Mouse (Mus musculus): ENCODE data around the gene Gpatch2. TPM values are rescaled to one million over a fixed set of nuclear protein-coding genes. Genes with fewer than 3 reads are reported as not detected.

The Gpatch2 gene
- polyA plus RNA-seq, 1 experiment: 0.39 TPM

DNA sequence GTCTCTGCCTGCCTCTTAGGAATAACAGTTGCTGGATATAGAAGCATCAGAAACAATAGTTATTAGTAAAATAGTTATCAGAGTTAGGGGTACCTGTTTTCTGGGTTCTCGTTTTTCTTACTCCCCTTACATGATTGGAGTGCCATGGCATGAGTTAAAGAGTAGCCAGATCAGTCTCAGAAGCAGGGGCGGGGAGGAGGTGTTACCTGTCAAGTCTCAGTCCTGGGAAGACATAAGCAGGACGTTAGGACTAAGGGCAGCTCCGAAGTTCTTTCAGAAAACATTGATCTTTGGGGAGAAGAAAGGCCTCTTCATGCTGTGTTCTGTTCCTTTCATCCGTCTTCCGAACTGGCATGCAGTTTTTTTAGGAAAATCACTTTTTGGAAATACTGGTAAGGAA, 5.4 kb downstream of the Gpatch2 start:
- H3K9me3 ChIP-seq (ENCODE audit: control insufficient read depth, low read length): no peaks in the 10 kb centered on the region
- H3K4me1 ChIP-seq (ENCODE audit: control insufficient read depth): peaks cover 11% of the 10 kb centered on the region
- peaks cover 6% of the 10 kb centered on the region for H3K36me3 ChIP-seq (ENCODE audit: control insufficient read depth)
- no peak overlapping the region for H3K4me3 ChIP-seq (replicated peaks)
- no peaks in the 10 kb centered on the region for H3K27me3 ChIP-seq (ENCODE audit: control insufficient read depth)
- no peak for TF ChIP-seq GATA1 (IDR thresholded peaks at IDR 0.05; ENCODE audit: low read length)
- no peak for TF ChIP-seq TAL1 (IDR thresholded peaks at IDR 0.05; ENCODE audit: low read length)

- Histone ChIP-seq H3K4me3 (replicated peaks) (no peak overlapping the region), H3K4me1 (ENCODE audit: control insufficient read depth) (peaks cover 1% of the 10 kb centered on the region; the same call in 1 of the 2 replicates), H3K36me3 (ENCODE audit: control insufficient read depth) (peaks cover 25% of the 10 kb centered on the region)
Observed at GRCm38 (mm10) chr1:187226328-187227025, 11.2 kb downstream of the Gpatch2 start.

DNA sequence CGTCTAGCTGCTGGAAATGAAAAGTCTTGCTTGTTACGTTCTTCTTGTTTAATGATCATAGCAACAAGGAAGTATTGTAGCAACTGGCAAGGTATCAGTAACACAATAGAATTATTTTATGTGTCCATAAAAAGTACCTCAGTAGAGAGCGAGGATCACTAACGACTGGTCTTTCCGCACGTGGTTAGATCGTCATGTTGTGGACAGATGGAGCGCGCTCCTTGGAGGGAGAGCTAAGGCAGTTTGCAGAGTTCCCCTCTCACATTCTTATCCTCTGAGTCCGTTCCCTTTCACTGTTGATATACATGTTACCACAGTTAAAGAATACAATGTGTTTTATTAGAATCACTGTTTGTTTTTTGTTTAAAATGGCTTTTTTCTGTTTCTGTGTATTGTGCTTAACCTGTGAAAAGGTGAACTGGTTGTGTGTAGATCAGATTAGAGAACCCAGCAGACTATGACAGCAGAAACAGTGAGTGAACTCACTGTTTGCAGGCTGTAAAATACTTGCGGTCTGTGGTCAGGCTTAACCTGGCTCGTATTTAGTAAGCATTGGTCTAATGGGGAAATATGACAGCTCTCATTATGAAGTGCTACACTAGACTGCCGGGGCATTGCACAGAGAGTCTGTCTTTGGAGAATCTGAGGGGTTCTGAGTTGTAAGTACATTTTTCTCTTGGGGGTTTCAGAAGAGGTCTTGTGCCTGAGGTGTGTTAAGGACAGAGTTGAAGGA, 13.3 kb downstream of the Gpatch2 start:
- TF ChIP-seq GATA1 (IDR thresholded peaks at IDR 0.05; ENCODE audit: low read length): no peak
- no peak for TF ChIP-seq TAL1 (IDR thresholded peaks at IDR 0.05; ENCODE audit: low read length)
- Histone ChIP-seq H3K36me3 (ENCODE audit: control insufficient read depth) (peaks cover 31% of the 10 kb centered on the region), H3K27me3 (ENCODE audit: control insufficient read depth) (no peaks in the 10 kb centered on the region), H3K4me1 (ENCODE audit: control insufficient read depth) (peaks cover 1% of the 10 kb centered on the region; the same call in 1 of the 2 replicates), H3K4me3 (replicated peaks) (no peak overlapping the region), H3K9me3 (ENCODE audit: control insufficient read depth, low read length) (no peaks in the 10 kb centered on the region)

More at GRCm38 (mm10) chr1:187226328-187227025, 11.2 kb downstream of the Gpatch2 start:
- TF ChIP-seq GATA1 (IDR thresholded peaks at IDR 0.05; ENCODE audit: low read length): no peak
- TF ChIP-seq TAL1 (IDR thresholded peaks at IDR 0.05; ENCODE audit: low read length): no peak
- Histone ChIP-seq H3K27me3 (ENCODE audit: control insufficient read depth) (no peaks in the 10 kb centered on the region), H3K9me3 (ENCODE audit: control insufficient read depth, low read length) (no peaks in the 10 kb centered on the region)

GRCm38 (mm10) chr1:187230255-187230654, 14.9 kb downstream of the Gpatch2 start:
- peaks cover 1% of the 10 kb centered on the region; the same call in 1 of the 2 replicates for H3K4me1 ChIP-seq (ENCODE audit: control insufficient read depth)
- H3K4me3 ChIP-seq (replicated peaks): no peak overlapping the region
- no peaks in the 10 kb centered on the region for H3K9me3 ChIP-seq (ENCODE audit: control insufficient read depth, low read length)
- no peak for TF ChIP-seq GATA1 (IDR thresholded peaks at IDR 0.05; ENCODE audit: low read length)
- TF ChIP-seq TAL1 (IDR thresholded peaks at IDR 0.05; ENCODE audit: low read length): no peak
- no peaks in the 10 kb centered on the region for H3K27me3 ChIP-seq (ENCODE audit: control insufficient read depth)
- H3K36me3 ChIP-seq (ENCODE audit: control insufficient read depth): peaks cover 35% of the 10 kb centered on the region

DNA sequence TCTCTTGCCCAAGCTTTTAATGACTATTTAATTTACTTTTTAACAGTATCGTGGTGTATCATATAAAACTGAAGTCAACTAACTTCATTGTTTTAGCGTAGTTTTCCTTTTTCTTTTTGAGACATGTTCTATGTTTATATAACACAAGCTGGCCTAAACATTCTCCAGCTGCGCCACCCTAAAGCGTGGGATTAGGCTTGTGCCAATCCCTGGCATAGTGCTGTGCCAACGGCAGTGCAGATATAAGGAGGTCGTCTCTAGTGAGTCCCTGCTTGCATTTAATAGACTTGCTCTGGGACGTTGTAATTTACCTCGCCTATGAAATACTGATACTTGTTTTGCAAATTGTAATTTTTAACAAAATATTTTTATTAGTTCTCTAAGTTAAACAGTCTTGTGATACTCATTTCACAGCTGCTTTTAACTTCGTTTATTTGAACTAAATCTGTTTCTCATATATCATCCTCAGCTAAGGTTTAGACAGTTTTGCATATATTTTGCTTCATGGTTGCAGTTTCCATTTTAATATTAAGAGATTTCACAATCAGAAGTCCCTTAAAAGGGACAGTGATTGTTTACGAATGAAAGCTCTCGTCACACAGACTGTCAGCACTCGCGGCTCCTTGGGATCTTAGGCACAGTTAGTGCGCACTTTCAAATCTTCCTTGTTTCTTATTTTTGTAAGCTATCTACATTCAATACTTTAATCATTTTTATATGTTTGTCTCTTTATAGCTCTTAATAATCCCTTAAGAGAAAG, 17.1 kb downstream of the Gpatch2 start:
- TF ChIP-seq TAL1 (IDR thresholded peaks at IDR 0.05; ENCODE audit: low read length): no peak
- no peak for TF ChIP-seq GATA1 (IDR thresholded peaks at IDR 0.05; ENCODE audit: low read length)
- H3K27me3 ChIP-seq (ENCODE audit: control insufficient read depth): no peaks in the 10 kb centered on the region
- H3K36me3 ChIP-seq (ENCODE audit: control insufficient read depth): peaks cover 24% of the 10 kb centered on the region
- H3K9me3 ChIP-seq (ENCODE audit: control insufficient read depth, low read length): no peaks in the 10 kb centered on the region
- H3K4me1 ChIP-seq (ENCODE audit: control insufficient read depth): no peaks in the 10 kb centered on the region; the same call in 1 of the 2 replicates
- no peak overlapping the region for H3K4me3 ChIP-seq (replicated peaks)

DNA sequence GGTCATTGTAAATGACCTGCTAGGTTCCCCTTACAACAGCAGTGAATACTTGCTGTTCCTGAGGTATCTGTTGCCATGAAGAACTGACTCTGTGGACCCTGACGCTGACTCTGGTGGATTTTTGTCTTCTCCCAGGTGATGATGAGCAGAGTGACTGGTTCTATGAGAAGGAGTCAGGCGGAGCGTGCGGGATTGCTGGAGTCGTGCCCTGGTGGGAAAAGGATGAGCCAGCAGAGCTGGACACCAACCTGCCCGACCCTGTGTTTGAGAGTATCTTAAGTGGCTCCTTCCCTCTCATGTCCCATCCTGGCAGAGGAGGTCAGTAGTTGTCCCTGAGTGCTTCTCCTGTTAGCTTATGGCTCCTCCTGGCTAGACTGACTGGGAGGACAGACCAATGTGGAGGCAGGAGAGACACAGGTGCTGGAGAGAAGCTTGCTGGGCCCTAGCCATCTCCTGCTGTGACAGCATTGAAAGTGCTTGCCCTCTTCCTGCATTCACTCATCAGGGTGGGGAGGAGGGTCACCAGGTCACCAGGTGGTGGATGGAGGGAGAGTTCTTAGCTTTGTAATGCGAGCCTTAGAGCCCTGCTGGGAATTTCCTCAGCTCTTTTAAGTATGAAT, 17.8 kb downstream of the Gpatch2 start:
- H3K4me3 ChIP-seq (replicated peaks): no peak overlapping the region
- H3K27me3 ChIP-seq (ENCODE audit: control insufficient read depth): no peaks in the 10 kb centered on the region
- H3K36me3 ChIP-seq (ENCODE audit: control insufficient read depth): peaks cover 23% of the 10 kb centered on the region
- H3K9me3 ChIP-seq (ENCODE audit: control insufficient read depth, low read length): no peaks in the 10 kb centered on the region
- TF ChIP-seq GATA1 (IDR thresholded peaks at IDR 0.05; ENCODE audit: low read length) (no peak), TAL1 (IDR thresholded peaks at IDR 0.05; ENCODE audit: low read length) (no peak)
- H3K4me1 ChIP-seq (ENCODE audit: control insufficient read depth): no peaks in the 10 kb centered on the region

GRCm38 (mm10) chr1:187235161-187235560, 19.9 kb downstream of the Gpatch2 start:
- no peaks in the 10 kb centered on the region for H3K9me3 ChIP-seq (ENCODE audit: control insufficient read depth, low read length)
- no peaks in the 10 kb centered on the region for H3K4me1 ChIP-seq (ENCODE audit: control insufficient read depth)
- peaks cover 20% of the 10 kb centered on the region for H3K36me3 ChIP-seq (ENCODE audit: control insufficient read depth)
- H3K4me3 ChIP-seq (replicated peaks): no peak overlapping the region
- H3K27me3 ChIP-seq (ENCODE audit: control insufficient read depth): no peaks in the 10 kb centered on the region
- TF ChIP-seq TAL1 (IDR thresholded peaks at IDR 0.05; ENCODE audit: low read length): no peak
- TF ChIP-seq GATA1 (IDR thresholded peaks at IDR 0.05; ENCODE audit: low read length): no peak

DNA sequence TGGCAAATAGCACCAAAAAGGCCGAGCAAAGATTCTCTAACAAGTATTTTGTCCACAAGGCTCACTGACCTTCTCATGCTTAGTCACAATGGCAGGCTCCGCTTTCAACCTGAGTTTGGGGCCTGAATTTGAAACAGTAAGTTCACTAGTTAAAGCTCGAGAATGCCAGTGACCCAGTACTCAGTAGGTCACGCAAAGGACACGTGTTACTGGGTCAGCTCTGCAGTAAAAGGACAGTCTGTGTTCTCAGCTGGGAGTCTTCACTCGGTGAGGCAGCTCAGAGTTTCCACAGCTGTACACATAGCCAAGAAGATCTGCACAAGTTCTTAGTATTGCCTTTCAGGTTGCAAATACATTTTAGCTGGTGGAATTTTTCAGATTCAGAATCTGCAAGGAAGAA, 21.0 kb downstream of the Gpatch2 start:
- no peaks in the 10 kb centered on the region for H3K27me3 ChIP-seq (ENCODE audit: control insufficient read depth)
- H3K4me1 ChIP-seq (ENCODE audit: control insufficient read depth): no peaks in the 10 kb centered on the region
- no peak overlapping the region for H3K4me3 ChIP-seq (replicated peaks)
- H3K36me3 ChIP-seq (ENCODE audit: control insufficient read depth): peaks cover 17% of the 10 kb centered on the region
- TF ChIP-seq TAL1 (IDR thresholded peaks at IDR 0.05; ENCODE audit: low read length) (no peak), GATA1 (IDR thresholded peaks at IDR 0.05; ENCODE audit: low read length) (no peak)
- no peaks in the 10 kb centered on the region for H3K9me3 ChIP-seq (ENCODE audit: control insufficient read depth, low read length)

Measured in erythroblast, embryonic 14.5 days (primary cell).